Mouse (Mus musculus): ENCODE results near the gene Eif2b5. TPM values are rescaled to one million over a fixed set of nuclear protein-coding genes. Genes with fewer than 3 reads are reported as not detected.

Gene Eif2b5
- total RNA-seq, 2 experiments from 2014 or later = 55.1 to 60.2 TPM

- DNase-seq = no peak
Measured at GRCm38 (mm10) chr16:20536081-20536665, 37.6 kb downstream of the Eif2b5 start.

GRCm38 (mm10) chr16:20537071-20537471 lies 38.5 kb downstream of the Eif2b5 start:
- DNase-seq = peak; percentile 26 to 29

GRCm38 (mm10) chr16:20537601-20538320 lies 39.1 kb downstream of the Eif2b5 start:
- DNase-seq = peak in 1 of 2 experiments; percentile 20

GRCm38 (mm10) chr16:20539649-20540048 lies 41.0 kb downstream of the Eif2b5 start:
- no peak for DNase-seq

- no peak for DNase-seq
Measured at GRCm38 (mm10) chr16:20540438-20540837, 41.8 kb downstream of the Eif2b5 start.

- DNase-seq = no peak
Measured at GRCm38 (mm10) chr16:20545696-20546095, 47.1 kb downstream of the Eif2b5 start.

GRCm38 (mm10) chr16:20547423-20547822 lies 48.8 kb downstream of the Eif2b5 start:
- DNase-seq = no peak

GRCm38 (mm10) chr16:20548096-20548948 lies 49.7 kb downstream of the Eif2b5 start, which contains the start of gene Abcf3:
Abcf3 (plus strand) TSS chr16:20548577.
- peak; percentile 98 to 99 for DNase-seq

- no peak for DNase-seq
Measured at GRCm38 (mm10) chr16:20549161-20549560, 50.5 kb downstream of the Eif2b5 start.

GRCm38 (mm10) chr16:20551691-20552090 lies 53.1 kb downstream of the Eif2b5 start:
- DNase-seq = no peak

GRCm38 (mm10) chr16:20552594-20552993 lies 54.0 kb downstream of the Eif2b5 start:
- DNase-seq = no peak

- no peak for DNase-seq
Measured at GRCm38 (mm10) chr16:20555000-20555399, 56.4 kb downstream of the Eif2b5 start.

GRCm38 (mm10) chr16:20557381-20557780 lies 58.8 kb downstream of the Eif2b5 start:
- no peak for DNase-seq

Other genes with a start within 250 kb of the Eif2b5 start
- 10 to 100 TPM; 84.3 to 91.6 TPM for gene Parl, start 196.4 kb upstream of the Eif2b5 start, total RNA-seq (2021)
- gene Cyp2ab1, start 173.4 kb upstream of the Eif2b5 start, total RNA-seq (2021) = under 1 TPM; 0.32 to 0.85 TPM
- 10 to 100 TPM; 20.7 to 24.0 TPM for gene Abcc5, start 72.4 kb upstream of the Eif2b5 start, total RNA-seq (2021)
- 10 to 100 TPM; 47.2 to 48.0 TPM for gene Dvl3, start 18.2 kb downstream of the Eif2b5 start, total RNA-seq (2021)
- gene Ap2m1, start 36.7 kb downstream of the Eif2b5 start, total RNA-seq (2021) = 100 to 1,000 TPM; 184 to 195 TPM
- gene Abcf3, start 49.8 kb downstream of the Eif2b5 start, total RNA-seq (2021) = 10 to 100 TPM; 61.7 to 70.2 TPM
- gene Vwa5b2, start 90.7 kb downstream of the Eif2b5 start, total RNA-seq (2021) = under 1 TPM in 1 of 2 experiments, not detected in 1; 0.18 TPM
- gene Eef1akmt4, start 112.8 kb downstream of the Eif2b5 start, total RNA-seq (2021) = 1 to 10 TPM; 6.6 to 9.1 TPM
- gene Gm49333, start 112.8 kb downstream of the Eif2b5 start, total RNA-seq (2021) = not detected
- 10 to 100 TPM in 1 of 2 experiments, 1 to 10 TPM in 1; 8.8 to 11.4 TPM for gene Alg3, start 112.9 kb downstream of the Eif2b5 start, total RNA-seq (2021)
- 1 to 10 TPM; 1.3 to 1.6 TPM for gene Camk2n2, start 122.5 kb downstream of the Eif2b5 start, total RNA-seq (2021)
- gene Ece2, start 131.0 kb downstream of the Eif2b5 start, total RNA-seq (2021) = under 1 TPM; 0.49 to 0.72 TPM
- 100 to 1,000 TPM; 208 to 217 TPM for gene Psmd2, start 152.8 kb downstream of the Eif2b5 start, total RNA-seq (2021)
- gene Eif4g1, start 169.5 kb downstream of the Eif2b5 start, total RNA-seq (2021) = 100 to 1,000 TPM; 403 to 412 TPM
- gene Fam131a, start 194.4 kb downstream of the Eif2b5 start, total RNA-seq (2021) = 10 to 100 TPM; 19.8 to 31.3 TPM
- 10 to 100 TPM; 11.0 to 13.1 TPM for gene Polr2h, start 218.8 kb downstream of the Eif2b5 start, total RNA-seq (2021)
- 1 to 10 TPM; 1.2 to 1.6 TPM for gene Clcn2, start 218.9 kb downstream of the Eif2b5 start, total RNA-seq (2021)
- 1 to 10 TPM; 1.7 to 2.0 TPM for gene Chrd, start 234.3 kb downstream of the Eif2b5 start, total RNA-seq (2021)
- under 1 TPM in 1 of 2 experiments, not detected in 1; 0.18 TPM for gene Thpo, start 235.7 kb downstream of the Eif2b5 start, total RNA-seq (2021)

Measured in heart, adult 18-20 months (tissue).